Mouse (Mus musculus) retina, postnatal 1 day (tissue): ENCODE results near the gene Igf2r.
A peak's percentile ranks its signal among the peaks of the same experiment; 100 is the strongest.

Experiments
- DNase-seq: peaks from one replicate; pipeline ENCODE4 v3.0.0-alpha.2; 2012

Igf2r gene

DNA sequence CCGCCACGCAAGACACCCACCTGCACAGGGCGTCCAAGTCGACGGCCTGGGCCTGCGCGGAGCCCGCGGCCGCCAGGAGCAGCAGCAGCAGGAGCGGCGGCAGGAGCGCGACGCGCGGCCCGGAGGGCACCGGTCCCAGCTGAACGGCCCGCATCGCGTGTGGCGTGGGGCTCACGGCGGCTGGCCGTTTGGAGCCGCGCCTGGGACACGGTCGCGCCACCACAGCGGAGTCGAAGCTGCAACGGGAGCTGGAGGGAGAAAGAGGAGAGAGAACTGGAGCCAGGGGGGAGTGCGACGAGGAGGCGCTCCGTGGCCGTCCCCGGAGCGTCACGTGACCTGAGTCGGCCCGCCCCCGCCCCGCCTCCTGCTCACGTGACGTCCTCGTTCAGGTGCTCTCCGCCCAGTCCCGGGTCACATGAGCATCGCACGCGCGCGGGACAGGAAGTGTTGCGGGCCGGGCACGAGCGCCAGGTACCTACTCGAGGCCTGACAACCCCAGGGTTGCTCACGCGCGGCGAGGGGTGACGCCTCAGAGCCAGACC, at the start of gene Igf2r:
TSS of gene Igf2r (minus strand) at position 285 of the 542 bp plus-strand sequence.
- DNase-seq, result peak; percentile 93

DNA sequence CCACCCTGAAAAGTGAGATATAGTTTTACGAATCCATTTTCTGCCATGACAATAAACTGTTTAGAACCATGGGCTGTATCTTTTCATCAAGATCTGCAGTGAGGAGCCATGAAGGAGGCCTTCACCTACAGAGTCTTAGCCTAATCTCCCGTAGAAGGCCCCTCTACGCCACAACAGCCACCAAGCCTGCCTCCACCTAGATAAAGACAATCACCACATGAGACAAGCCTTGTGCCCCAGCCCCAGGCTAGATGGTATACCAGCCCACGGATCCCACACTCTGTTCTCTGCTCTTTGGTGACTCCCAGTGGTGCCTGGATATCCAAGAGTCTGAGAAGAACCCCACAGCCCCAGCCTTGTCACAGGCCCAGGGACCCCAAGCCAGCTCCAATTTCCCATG, 46.4 kb upstream of the Igf2r start:
- DNase-seq, result no peak

DNA sequence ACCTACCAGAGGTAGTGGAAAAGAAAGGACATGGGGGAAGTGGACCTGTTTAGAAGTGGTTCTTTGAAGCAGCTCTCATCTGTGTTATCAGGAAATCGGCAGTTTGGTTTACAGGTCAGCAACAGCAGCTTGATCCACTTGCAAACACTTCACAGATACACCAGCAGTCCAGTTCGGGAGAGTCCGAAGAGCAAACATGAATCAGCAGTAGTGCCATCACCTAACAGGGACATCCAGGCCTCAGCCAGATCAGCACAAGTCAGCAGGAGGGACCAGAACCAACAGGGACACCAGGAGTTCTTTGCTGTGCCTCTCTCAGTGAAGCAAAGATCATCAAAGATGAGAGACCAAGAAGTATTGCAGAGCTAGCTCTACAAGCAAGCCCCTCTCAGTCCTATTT, 45.0 kb upstream of the Igf2r start:
- no peak for DNase-seq

DNA sequence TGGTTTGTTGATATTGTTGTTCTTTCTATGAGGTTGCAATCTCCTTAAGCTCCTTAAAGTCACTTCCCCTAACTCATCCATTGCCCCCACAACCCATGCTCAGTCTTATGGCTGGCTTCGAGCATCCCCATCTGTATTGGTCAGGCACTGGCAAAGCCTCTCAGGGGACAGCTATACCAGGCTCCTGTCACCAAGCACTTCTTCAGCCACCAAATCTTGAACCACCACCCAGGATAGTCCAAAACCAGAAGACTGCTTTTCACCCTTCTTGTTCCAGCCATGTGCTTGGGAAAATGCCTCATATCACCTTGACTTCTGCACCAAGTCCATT, 41.5 kb upstream of the Igf2r start:
- DNase-seq, result no peak

DNA sequence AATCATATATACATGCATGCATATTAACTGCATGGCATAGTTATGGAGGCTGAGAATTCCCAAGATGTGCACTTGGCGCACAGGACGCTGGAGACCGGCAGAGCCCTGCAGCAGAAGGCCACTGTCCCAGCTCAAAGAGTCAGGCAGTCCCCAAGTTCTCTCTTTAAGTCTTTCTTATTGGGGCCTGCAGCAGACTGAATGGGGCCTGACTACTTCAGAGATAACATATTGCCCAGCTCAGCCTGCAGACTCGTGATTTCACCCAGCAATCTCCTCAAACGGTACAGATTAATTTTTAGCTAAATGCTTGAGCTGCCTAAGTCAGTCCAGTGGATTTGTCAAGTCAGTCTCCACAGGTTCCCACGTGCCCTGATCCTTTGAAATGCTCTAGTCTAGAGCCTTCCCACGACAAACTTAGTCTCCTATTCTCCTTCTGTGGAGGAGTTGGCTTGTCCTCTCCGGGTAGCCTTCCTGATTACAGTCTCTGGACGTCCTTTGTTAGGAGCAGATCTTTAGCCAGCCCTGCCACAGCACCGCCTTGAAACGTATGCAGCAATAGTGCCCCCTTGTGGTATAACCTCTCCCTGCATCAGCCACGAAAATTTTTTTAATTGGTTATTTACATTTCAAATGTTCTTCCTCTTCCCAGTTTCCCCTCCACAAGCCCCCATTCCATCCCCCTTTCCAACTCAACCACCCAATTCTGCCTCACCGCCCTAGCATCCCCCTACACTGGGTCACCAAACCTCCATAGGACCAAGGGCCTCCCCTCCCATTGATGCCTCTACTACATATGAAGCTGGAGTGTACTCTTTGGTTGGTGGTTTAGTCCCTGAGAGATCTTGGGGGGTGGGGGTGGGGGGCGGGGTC, 40.9 kb upstream of the Igf2r start:
- peak; percentile 85 for DNase-seq

DNA sequence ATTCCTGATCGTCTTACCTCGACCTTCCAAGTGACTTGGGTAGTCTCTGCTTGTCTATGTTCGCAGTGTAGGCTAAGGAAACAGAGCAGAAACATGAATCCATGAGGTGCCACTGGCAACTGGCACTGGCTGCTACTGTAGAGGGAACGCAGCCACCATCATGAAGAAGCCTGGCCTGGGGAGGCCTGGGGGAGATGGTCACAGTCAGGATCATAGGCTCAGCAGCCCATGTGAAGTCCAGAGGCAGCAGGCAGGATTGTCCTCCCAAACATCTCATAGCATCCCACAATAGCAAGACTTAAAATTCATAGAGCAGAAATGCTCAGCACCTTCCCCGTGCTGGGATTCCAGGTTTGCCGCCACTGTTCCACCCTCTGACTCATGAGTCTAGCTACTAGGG, 39.4 kb upstream of the Igf2r start:
- no peak for DNase-seq

DNA sequence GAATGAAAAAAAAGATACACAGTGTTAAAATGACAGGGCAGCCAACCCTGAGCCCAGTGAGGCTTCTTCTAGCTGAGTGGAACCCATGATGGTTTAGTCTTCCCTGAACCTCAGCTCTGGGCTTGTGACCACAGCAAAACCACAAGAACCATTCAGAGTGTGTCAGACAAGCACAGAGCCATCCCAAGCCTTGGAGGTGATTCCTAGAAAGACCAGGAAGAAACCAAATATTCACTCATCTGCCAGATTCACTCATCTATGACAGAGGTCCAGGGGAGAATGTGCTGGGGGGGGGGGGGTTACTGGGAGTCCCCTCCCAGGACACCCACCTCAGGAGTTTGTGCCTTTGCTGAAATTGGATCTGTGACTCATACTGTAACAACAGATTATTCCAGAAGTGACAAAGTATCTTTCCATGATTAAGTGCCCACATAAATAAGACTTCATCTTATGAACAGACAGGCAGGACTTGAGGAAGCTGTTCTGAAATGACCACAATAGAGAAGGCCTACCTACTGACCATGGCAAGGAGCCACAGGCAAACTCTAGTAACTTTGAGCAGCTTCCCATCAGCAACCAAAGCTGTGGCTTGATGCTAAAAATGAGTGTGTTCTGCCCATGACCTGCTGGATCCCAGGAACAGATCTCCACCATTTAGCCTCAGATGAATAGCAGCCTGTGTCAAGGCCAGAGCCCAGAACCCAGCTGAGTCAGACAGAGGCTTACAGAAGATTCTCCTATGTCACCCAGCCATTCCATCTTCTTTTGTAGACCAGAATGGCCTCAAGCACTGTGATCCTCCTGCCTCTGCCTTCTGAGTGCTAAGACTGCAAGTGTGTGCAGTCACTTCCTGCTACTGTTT, 35.4 kb upstream of the Igf2r start:
- DNase-seq, result no peak

DNA sequence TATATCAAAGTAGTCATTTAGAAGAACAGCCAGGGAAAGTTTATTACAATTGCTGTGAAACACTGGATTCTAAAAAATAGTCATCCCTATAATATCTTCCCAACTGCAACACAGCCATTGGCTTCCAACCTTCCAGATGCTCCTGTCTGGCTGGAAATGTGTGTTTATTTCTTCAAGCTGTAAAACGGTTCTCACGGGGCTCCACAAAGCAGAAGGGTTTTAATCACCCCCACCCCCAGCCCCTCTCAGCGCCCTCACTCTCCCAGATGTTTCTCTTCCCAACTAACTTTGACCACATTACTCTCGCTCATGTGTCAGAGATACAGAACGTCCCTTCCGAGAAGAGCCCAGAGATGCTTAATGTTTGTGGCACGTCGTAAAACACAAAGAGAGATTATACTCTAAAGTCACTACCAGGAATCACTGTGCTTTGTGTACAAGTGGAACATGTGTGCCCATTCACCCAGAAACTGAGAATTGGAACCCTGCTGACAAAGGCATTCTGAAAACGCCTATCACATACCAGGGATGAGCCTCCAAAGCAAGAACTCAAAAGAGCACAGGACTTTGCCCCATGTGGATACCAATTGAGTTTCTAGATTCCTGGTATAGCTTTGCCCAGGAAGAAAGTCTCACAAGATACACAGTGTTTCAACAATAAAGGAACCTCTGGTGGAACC, 32.5 kb upstream of the Igf2r start:
- DNase-seq, result no peak

DNA sequence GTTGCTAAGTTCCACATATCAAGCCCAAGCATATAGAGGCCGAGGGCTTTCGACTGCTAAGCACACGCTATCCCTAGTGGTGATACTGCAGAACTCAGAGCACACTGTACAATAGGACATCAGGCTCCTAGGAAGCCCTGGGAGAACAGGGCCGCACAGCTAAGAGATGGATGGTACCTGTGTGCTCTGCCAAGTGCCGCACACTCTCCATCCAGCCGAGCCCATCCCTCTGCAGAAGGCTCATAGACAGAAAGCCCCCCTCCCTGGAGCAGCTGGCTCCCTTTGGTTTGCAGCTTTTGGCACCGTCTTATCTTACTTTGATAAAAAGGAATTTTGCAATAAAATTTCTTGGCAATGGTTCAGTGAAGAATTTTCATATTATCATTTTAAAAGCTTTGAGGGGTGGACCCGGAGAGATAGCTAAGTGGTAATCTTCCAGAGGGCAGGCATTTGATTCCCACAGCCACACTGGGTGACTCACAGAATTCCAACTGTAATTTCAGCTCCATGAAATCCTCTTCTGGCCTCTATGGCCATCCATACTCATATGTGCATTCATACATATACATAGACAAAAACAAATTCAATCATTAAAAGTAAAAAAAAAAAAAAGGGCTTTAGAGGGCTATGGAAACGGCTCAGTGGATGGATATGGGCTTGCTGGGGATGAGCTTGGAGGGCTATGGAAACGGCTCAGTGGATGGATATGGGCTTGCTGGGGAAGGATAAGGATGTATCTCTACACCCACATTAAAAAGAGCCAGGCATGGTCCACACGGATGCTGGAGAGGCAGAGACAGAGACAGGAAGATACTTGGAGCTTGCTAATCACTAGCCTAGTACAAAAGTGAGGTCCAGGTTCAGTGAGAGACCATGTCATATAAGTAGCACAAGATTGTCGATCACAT, 30.2 kb upstream of the Igf2r start:
- no peak for DNase-seq

DNA sequence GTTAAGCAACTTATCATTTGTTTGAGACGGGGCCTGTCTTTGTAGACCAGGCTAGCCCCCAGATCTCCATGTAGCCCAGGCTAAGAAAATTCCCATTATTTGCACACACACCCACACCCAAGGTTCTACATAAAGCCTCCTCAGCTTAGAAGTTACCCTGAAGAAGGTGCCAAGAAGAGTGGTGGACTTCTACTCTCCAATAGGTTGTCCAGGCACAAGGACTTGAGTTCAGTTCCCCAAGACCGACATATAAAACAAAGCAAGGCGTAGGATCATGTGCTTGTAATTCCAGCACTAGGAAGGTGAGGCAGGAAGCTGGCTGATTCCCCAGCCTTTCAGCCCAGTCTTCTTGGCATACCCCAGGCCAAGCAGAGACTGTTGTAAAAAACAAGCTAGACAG, 29.1 kb upstream of the Igf2r start:
- no peak for DNase-seq

DNA sequence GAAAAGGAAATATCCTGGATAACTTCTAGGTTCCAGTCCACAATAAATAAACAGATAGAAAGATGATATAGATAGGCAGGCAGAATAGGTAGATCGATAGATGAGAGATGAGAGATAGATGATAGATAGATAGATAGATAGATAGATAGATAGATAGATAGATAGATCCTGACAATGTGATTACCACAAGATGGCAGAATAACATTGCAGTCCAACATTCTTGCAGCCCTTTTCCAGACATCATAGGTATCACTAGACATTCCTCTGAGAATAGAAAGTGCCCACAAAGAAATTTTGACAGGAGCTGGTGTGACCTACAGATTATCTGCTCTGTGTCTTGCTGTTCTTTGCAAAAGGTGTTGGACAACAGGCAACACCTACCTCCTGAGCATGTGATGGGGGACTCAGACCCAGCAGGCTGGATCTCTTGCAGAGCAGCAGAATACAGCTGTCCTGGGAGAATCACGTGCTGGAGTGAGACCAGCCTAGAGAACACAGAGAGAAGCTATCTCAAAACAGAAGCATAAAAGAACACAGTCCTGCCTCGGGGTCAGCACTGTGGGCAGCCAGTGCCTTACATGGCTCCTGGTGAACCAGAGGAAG, 28.1 kb upstream of the Igf2r start:
- no peak for DNase-seq

DNA sequence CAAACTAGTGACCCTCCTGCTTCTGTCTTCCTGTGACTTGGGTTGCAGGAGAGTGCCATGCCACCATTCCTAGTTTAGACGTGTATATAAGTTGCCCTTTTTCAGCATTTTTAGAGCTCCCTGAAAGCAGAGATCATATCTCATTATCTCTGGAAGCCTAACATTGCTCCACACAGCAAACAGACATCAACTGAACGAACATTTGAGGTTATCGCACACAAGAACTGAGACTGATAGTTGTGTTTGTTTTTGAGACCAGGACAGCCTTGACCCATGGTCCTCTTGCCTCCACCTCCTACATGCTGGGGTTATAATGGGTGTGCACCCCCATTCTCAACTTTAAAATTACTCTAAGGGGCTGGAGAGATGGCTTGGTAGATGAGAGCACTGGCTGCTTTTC, 27.2 kb upstream of the Igf2r start:
- DNase-seq, result no peak

DNA sequence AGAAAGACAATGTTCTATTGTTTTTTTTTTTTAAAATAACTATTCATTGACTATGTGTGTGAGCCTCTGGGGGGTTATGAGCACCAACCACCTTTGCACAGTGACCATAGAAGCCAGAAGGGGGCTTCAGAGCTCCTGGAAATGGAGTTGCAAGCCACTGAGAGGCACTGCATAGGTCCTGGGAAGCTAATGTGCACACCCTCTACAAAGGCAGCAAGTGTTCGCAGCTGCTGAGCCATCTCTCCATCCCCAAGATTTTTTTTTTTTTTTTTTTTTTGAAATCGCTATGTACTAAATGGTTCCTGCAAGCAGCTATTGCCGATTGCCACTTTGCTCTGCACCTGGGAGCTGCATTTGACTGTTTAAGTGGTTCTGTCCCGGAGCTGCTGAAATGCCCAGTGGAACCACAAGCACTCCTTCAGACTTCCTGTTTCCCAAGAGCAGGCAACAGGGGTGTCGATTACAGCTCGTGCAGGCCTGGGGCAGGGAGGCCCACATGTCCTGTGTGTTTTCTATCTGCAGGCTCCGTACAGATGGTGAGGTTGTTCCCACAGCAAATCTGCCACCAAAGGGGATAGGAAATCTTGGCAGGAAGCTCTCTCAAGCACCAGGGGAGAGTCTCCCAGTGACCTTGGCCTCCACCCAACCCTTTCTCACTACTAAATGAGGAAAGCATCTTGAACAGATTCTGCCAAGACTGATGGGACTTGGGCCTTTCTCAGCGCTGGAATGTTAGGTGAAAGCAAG, 24.4 kb upstream of the Igf2r start:
- DNase-seq, result no peak

DNA sequence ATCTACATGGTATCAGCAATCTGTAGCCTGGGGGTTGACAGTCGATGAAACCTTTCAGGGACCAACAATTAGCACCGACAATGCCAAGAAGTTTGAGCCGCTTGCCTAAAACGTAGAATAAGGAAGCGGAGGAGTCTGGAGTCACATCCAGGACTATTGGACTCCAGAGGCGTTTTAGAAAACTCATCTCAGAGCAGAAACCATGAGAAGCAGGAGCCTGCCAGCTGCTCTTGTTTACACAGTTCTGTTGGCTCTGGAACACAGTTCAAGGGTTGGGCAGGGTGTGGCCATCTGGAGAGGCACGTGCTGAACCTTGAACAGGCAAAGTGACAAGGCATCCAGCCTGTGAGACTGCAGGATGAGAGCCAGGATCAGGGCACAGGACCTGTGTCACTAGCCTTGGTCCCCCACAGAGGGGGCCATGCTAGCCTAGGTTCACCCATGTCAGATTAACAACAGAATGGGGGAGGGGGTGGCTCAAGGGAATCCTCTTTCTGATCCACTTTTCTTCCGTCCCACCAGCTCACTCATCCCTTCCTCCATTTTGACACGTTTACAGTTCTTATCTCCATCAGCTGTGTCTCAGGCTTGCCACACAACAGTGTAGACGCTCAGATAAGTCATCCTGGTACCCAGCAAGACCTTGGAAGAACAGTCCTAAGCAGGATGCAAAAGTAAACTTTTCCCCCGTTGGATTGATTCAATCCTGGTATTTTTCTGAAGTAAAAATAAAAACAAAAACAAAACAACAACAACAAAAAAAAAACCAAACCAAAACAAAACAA, 23.1 kb upstream of the Igf2r start:
- DNase-seq, result no peak

DNA sequence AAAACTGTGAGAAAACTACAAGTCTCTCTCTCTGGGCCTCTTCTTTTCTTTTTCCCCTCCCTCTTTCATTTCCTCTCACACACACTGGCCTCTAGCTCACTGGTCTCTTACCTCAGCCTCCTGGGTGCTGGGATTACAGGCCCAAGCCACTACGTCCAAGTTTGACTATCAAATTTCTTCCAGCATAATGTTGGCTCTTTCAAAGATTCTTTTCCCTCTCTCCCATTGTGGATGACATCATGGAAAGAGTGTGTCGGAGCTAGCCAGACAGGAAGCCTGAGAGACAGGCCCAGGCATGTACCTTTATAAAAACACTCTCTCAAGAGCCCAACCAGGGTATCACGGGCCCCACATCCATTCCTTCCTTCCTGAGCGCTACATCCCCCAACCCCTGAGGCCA, 22.0 kb upstream of the Igf2r start:
- peak; percentile 22 for DNase-seq

DNA sequence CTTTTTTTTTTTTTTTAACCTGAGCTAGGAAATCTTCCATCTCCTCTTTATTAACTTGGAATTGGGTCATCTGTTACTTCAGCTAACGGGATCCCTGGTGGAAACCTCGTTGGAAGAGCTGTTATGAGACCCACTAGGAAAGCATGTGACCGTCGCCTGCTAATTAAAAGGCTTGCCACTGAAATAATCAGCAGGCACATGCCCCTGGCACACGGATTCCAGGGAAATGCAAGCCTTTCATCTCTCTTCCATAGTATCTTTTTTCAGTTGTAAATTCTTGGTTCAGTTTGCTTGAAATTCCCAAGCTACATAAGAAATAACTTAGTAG, 21.6 kb upstream of the Igf2r start:
- DNase-seq, result no peak

DNA sequence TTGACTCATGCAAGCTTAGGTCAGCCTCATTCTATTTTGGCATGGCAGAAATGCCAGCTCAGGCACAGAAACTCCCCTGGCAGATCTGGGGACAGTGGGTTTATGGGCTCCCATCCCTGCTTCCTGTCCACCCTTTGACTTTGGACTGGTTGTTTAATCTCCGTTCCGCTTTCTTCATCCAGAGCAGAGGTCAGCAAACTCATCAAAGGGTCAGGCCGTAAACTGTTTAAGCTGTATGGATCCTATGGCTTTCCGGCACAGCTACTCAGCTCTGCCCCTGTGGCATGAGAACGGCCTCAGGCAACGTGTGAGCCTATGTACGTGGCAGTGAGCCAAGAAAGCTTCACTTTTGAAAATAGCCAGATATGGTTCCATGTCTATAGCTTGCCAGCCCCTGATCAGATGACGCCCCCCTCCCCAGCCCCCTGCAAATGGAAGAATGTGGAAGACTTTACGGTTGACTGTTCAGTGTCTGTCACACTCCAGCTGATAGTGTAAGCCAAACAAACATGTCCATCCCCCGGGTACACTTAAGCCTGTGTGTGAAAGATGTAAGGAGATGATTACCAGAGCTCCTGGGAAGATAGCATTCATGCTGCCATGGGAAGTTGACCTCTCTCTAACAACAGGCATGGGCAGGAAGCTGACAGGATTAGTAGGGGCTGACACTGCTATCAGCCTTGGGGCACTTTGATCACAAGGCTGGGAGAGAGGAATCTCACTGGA, 21.1 kb upstream of the Igf2r start:
- peak; percentile 74 for DNase-seq

DNA sequence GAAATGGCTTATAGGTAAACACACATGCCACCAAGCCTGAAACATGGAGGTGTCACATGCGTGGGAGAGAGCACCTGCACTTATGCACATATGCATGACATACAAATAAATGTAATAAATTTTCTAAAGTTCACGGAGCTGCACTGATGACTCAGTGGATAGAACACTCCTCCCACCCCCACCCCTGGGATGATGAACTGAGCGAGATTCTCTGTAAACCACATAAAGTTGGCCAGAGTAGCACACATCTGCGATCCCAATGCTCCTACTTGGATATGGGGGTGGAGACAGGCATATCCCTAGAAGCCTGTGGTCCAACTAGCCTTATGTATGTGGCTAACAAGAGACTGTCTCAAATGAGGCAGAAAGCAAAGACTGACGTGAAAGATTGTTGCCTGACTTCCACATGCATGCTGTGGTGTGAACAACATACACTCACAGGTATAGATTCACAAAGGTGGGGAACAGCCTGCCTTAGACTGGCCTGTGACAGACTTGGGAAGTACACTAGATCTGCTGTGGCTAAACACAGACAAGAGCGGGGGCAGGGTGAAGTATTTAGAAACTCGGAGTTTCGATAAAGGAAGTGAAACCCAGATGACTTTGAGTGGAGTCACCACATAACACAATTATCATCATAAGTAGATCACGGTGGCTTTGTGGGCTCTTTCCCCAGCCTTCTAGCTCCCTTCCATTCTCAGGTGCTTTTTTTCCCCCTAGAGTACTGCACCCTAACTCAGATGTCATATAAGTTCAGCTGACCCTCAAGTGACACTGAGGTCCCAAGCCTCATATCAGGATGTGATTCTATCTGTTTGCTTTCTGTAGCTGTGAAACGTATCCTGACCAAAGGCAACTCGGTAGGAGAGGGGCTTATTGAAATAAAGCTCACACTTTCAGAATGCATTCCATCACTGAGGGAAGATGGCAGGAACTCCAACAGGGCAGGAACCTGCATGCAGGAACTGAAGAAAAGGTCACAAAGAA, 13.7 kb upstream of the Igf2r start:
- DNase-seq, result no peak
